In genomic region chr7:80386235-80386930, GRCm38 (mm10) we compare ENCODE assay signal across 8 mouse cellular contexts. TPM values are rescaled to one million over a fixed set of nuclear protein-coding genes. Genes with fewer than 3 reads are reported as not detected.
A peak's percentile ranks its signal among the peaks of the same experiment; 100 is the strongest.
DNase-seq lines count a peak whose midpoint lies in the region; ATAC-seq lines count a peak whose summit lies in the region.

No protein-coding gene starts in this region.

- H3K27me3 ChIP-seq in hindbrain, embryonic 14.5 days (ENCODE audit: control insufficient read depth, insufficient read depth, low read length), result 0 out of 2 replicates have a peak, but pooled peaks cover 5% of the 10 kb centered on the region

- no peak overlapping the region for H3K9ac ChIP-seq in hindbrain, embryonic 14.5 days

- DNase-seq in T-cell, adult 2 months (ENCODE audit: low spot score), result peak; percentile 76
- DNase-seq in cerebellum, postnatal 25 days, result peak; percentile 92 to 96
- DNase-seq in frontal cortex, postnatal 25 days (ENCODE audit: low spot score in 2 of 2), result peak; percentile 90 to 92
- DNase-seq in hindbrain, embryonic 14.5 days (ENCODE audit: low spot score), result peak; percentile 90
- DNase-seq in layer of hippocampus, postnatal 36 days, result peak; percentile 84 to 85
- DNase-seq in right cerebral cortex, adult 2 months (ENCODE audit: low spot score in 2 of 2), result peak; percentile 93
- DNase-seq in urinary bladder, postnatal 10 days (ENCODE audit: low spot score), result peak; percentile 85

- H3K36me3 ChIP-seq in hindbrain, embryonic 14.5 days (replicated peaks; ENCODE audit: control insufficient read depth, insufficient read depth), result peaks cover 17% of the 10 kb centered on the region

- no peaks in the 10 kb centered on the region for H3K4me1 ChIP-seq in hindbrain, embryonic 14.5 days (replicated peaks; ENCODE audit: control insufficient read depth, insufficient read depth, low read length)

- H3K4me2 ChIP-seq in hindbrain, embryonic 14.5 days (replicated peaks), result peak overlapping the region; percentile 36; the same call in 1 of the 2 replicates

- H3K9me3 ChIP-seq in hindbrain, embryonic 14.5 days (ENCODE audit: control insufficient read depth, low read length), result no peaks in the 10 kb centered on the region

- ATAC-seq in hindbrain, embryonic 14.5 days (ENCODE audit: low FRiP score), result peak; percentile 75
- peak; percentile 81 for ATAC-seq in megakaryocyte, adult 5-6 weeks (ENCODE audit: poor library complexity, severe bottlenecking)

- no peak overlapping the region for H3K4me3 ChIP-seq in hindbrain, embryonic 14.5 days (replicated peaks; ENCODE audit: low read length)

- 33% methylated on average over 18 of the region's 18 CpGs for WGBS in hindbrain, embryonic 14.5 days

- no peak overlapping the region for H3K27ac ChIP-seq in hindbrain, embryonic 14.5 days

RNA-seq across cellular contexts. Expression of gene Fes, which starts 1.4 kb away (rescaled TPM):
- 3.8 and 4.6 TPM in 2 replicates for polyA plus RNA-seq in hindbrain, embryonic 14.5 days (2014; fragmentation: Nextera tagmentation; extraction: Ambion mirVana)
- total RNA-seq in layer of hippocampus, postnatal 36 days (2021), result 1 to 10 TPM; 5.5 to 7.8 TPM
- total RNA-seq in megakaryocyte, adult 5-6 weeks (2015), result 260 and 265 TPM in 2 replicates
- total RNA-seq in megakaryocyte, adult 5-6 weeks (2017), result 252 and 267 TPM in 2 replicates

RNA-seq across cellular contexts. Expression of gene Man2a2, which starts 15.2 kb away (rescaled TPM):
- polyA plus RNA-seq in hindbrain, embryonic 14.5 days (2014; fragmentation: Nextera tagmentation; extraction: Ambion mirVana), result 18.9 and 21.6 TPM in 2 replicates
- 100 to 1,000 TPM; 144 to 156 TPM for total RNA-seq in layer of hippocampus, postnatal 36 days (2021)
- 23.3 and 25.3 TPM in 2 replicates for total RNA-seq in megakaryocyte, adult 5-6 weeks (2015)
- 27.8 and 39.5 TPM in 2 replicates for total RNA-seq in megakaryocyte, adult 5-6 weeks (2017)

RNA-seq across cellular contexts. Expression of gene Furin, which starts 18.9 kb away (rescaled TPM):
- 6.0 and 6.7 TPM in 2 replicates for polyA plus RNA-seq in hindbrain, embryonic 14.5 days (2014; fragmentation: Nextera tagmentation; extraction: Ambion mirVana)
- total RNA-seq in layer of hippocampus, postnatal 36 days (2021), result 10 to 100 TPM; 39.7 to 45.4 TPM
- total RNA-seq in megakaryocyte, adult 5-6 weeks (2015), result 28.0 and 34.1 TPM in 2 replicates
- 13.8 and 21.3 TPM in 2 replicates for total RNA-seq in megakaryocyte, adult 5-6 weeks (2017)

RNA-seq across cellular contexts. Expression of gene Hddc3, which starts 43.5 kb away (rescaled TPM):
- 18.7 and 23.4 TPM in 2 replicates for polyA plus RNA-seq in hindbrain, embryonic 14.5 days (2014; fragmentation: Nextera tagmentation; extraction: Ambion mirVana)
- 10 to 100 TPM; 42.2 to 45.1 TPM for total RNA-seq in layer of hippocampus, postnatal 36 days (2021)
- 6.7 and 8.5 TPM in 2 replicates for total RNA-seq in megakaryocyte, adult 5-6 weeks (2015)
- 6.1 and 11.1 TPM in 2 replicates for total RNA-seq in megakaryocyte, adult 5-6 weeks (2017)

RNA-seq across cellular contexts. Expression of gene Unc45a, which starts 45.6 kb away (rescaled TPM):
- 43.3 and 43.9 TPM in 2 replicates for polyA plus RNA-seq in hindbrain, embryonic 14.5 days (2014; fragmentation: Nextera tagmentation; extraction: Ambion mirVana)
- total RNA-seq in layer of hippocampus, postnatal 36 days (2021), result 10 to 100 TPM; 38.1 to 39.5 TPM
- total RNA-seq in megakaryocyte, adult 5-6 weeks (2015), result 4.1 and 4.7 TPM in 2 replicates
- 7.2 and 13.0 TPM in 2 replicates for total RNA-seq in megakaryocyte, adult 5-6 weeks (2017)

Comparison
In these comparisons a context has a peak if more than half of its experiments do, and no peak if none do; other contexts are left out.
1. RNA of gene Fes, which starts 1.4 kb away (total RNA-seq): 252 to 267 TPM in megakaryocyte, adult 5-6 weeks; 5.5 to 7.8 TPM in layer of hippocampus, postnatal 36 days; every median in the first group is over 10 times any median in the second.
2. Peak in every context shown above with its lines, with median percentiles within 50 percentile points of each other: DNase-seq.